Mouse (Mus musculus) CH12F3 (cell line): Measurements from ENCODE around the gene Lrrc4.

Experiments
- in situ Hi-C: fragments of 300-500 bp; cut with MboI; formaldehyde crosslinking; loops from 2 replicates; pipeline ENCODE4 v1.14.3; 2020; ENCODE audit warnings: low sequenced_read_pairs

The Lrrc4 gene

GRCm38 (mm10) chr6:28831011-28831853 is at the start of gene Lrrc4:
Lrrc4 (minus strand) TSS chr6:28831747.
- in situ Hi-C loops, result no loop called here

DNA sequence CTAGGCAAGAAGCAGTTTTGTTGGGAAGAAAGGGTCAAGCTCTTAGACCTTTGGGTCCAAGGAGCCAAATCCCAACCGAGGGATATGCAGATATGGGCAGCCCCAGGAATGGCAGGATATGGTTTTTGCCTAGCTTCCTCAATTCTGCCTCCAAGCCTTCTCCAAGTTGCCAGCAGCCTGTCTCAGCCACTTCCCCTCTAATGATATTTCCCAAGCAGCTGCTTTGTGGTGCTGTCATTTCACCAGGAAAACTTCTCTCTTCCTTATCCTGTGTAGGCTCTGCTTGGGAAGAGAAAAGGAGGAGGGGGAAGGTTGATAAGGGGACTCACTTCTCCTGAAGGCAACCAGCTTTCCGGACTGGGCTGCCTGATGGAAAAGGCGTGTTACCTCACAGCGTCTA is 49.4 kb upstream of the Lrrc4 start:
- in situ Hi-C loops, result loop anchor here (25.0 kb wide), 1 partner anchor 344 kb away; no protein-coding TSS in a partner anchor

DNA sequence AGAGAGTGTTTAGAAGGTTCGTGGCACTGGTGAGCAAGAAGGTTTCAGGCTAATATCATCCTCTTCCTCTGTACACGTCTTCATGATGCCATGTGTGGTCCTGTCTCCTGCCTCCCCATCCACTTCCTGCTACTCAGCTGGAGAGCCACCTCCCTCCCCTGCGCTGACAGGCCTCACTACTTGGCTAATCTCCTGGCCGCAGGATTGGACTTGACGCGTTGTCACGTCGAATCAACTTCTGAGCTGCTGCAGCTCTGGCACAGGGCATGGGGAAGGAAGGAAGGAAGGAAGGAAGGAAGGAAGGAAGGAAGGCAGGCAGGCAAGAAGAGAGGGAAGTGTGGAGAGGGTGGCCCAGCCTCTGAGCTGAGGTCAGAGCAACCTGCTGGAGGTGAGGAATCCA is 47.8 kb upstream of the Lrrc4 start:
- in situ Hi-C loops, result loop anchor here (25.0 kb wide), 1 partner anchor 342 kb away; no protein-coding TSS in a partner anchor

GRCm38 (mm10) chr6:28877945-28878666 is 46.6 kb upstream of the Lrrc4 start:
- in situ Hi-C loops, result loop anchor here (25.0 kb wide), 1 partner anchor 341 kb away; no protein-coding TSS in a partner anchor

- in situ Hi-C loops, result loop anchor here (25.0 kb wide), 1 partner anchor 339 kb away; no protein-coding TSS in a partner anchor
Observed at GRCm38 (mm10) chr6:28876492-28876891, 44.9 kb upstream of the Lrrc4 start.

GRCm38 (mm10) chr6:28875333-28875732 is 43.8 kb upstream of the Lrrc4 start:
- in situ Hi-C loops, result loop anchor here (25.0 kb wide), 1 partner anchor 338 kb away; no protein-coding TSS in a partner anchor

DNA sequence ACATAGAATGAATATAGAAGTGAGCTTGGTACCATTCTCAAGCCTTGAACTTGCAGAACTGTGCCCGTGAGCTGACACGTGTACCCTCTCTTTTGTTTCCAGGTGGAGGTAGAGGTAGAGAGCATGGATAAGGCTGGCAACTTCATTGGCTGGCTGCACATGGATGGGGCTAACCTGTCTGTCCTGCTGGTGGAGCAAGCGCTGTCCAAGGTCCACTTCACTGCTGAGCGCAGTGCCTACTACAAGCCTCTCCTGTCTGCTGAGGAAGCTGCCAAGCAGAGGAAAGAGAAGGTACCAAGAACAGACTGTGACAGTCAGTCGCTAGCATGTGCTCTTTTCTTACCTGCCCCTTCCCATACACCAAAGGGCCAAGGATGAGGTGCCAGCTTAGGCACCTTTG is 43.2 kb upstream of the Lrrc4 start:
- in situ Hi-C loops, result loop anchor here (25.0 kb wide), 1 partner anchor 337 kb away; no protein-coding TSS in a partner anchor

GRCm38 (mm10) chr6:28874053-28874452 is 42.5 kb upstream of the Lrrc4 start:
- in situ Hi-C loops, result no loop called here

DNA sequence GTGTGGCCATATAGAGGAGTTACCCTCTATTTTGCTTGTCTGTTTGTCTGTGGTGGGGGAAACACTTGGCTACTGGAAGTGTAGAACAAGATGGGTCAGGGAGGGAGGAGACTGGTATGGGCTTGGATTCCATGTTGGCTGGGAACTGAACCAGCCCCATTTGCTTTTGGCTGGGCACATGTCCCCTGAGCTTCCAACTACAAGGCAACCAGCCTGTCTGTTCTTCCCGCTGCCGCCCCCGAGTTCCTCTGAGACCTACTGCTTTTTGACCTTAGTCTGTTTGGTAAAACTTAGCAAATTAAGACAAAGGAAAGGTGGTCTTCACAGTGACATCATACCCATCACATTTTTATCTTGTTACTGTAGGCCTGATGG is 40.9 kb upstream of the Lrrc4 start:
- in situ Hi-C loops, result no loop called here

- in situ Hi-C loops, result no loop called here
Observed at GRCm38 (mm10) chr6:28871725-28872420, 40.3 kb upstream of the Lrrc4 start.

DNA sequence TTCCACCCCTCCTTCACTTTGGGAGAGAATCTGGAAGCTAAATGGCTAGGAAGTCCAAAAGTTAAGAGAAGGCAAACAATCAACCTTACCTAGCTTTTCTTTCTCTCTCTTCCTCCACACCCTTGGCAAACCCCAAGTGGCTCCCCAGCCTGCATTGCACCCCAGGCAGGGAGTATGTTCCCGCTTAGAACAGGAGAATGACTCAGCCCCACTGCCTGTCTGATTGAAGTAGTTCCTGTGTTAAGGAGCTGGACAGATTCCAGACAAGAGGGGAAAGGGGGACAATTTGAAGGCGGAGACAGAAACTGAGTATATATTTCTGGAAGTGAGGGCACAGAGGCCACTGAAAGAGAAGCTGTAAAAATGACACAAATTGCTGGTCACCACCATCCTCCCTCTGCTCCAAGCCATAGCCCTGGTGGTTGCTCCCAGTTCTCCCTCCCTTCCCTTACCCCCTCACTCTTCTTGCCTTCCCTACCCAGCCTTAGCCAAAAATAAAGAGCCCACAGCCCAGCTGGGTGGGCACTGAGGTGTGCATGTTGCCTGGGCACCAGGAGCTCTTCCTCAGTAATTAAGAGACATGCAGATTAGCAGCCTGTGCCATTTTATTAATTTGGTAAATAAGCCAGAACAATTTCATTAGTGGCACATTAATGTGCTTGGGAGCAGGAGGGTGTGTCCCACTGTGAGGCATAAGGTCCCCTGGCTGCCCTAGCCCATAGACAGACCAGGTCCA is 36.1 kb upstream of the Lrrc4 start:
- in situ Hi-C loops, result no loop called here

DNA sequence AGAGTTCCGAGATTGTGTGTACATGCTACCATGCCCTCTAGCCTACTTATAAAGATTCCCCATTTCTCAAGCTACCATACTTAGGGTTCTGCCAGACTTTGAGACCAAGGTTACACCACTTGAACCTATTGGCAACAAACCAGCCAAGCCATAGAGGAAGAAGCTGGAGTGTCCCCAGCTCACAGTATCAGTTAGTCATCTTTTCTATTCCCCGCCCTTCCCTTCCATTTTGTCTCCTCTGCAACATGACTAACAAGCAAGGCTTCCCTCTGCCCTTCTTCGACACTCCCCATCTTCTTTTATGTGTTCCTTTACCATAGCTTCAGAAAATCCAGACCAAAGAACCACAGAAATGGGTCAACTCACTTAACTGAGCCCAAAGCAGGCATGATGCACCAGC is 34.7 kb upstream of the Lrrc4 start:
- in situ Hi-C loops, result no loop called here

DNA sequence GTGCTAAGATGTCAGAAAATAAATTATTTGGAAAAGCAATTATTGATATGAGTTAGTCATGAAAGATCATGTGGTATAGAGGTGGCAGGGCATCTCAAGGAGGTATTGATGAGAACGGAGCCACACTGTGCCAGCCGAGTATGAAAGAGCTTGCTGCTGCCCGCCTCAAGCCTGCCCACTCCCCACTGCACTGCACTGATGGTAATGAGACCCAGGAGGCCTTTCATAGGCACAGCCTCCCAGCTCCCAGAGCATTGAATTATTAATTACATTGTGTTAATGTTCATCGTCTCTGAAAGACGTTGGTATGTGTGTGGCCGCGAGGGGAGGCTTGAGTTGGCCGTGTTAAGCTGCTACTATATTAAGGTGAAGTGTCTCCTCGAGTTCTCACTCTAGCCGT is 33.6 kb upstream of the Lrrc4 start:
- in situ Hi-C loops, result no loop called here

GRCm38 (mm10) chr6:28864684-28865083 is 33.1 kb upstream of the Lrrc4 start:
- in situ Hi-C loops, result no loop called here

GRCm38 (mm10) chr6:28862304-28862703 is 30.8 kb upstream of the Lrrc4 start:
- in situ Hi-C loops, result no loop called here

DNA sequence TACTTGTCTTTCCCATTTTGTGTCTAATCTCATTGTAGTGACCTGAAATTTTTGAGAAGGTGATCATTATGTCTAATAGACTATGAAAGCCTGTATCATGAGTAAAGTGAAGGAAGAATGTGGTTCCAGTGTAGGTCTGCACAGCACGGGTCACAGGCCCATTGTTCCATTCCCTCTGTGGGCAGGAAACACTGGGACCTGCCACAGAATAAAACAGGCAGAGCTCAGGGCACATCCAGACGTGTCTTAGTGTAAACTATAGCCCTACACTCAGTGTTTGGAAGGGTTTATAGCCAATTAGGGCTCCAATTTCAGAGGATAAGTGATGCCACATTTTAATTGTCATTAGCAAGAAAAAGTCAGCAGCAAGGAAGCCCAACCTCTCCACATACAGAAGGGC is 29.4 kb upstream of the Lrrc4 start:
- in situ Hi-C loops, result no loop called here

DNA sequence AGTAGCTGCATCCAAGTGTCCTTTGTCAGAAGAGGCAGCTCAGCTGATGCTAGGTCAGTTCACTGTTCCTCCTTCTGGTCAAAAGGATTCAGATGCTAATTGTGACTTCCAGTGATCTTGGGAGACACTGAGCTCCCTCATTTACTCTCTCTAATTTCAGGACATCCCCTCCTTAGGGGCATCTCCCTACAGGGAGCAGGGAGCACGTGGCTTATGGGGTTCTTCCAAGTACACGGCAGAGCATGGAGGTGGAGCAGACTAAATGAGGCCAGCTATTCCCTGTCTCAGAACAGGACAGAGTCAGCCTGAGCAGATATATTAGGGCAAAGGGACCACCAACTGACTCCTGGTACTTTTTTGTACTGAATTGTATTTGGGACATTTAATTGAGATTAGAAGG is 28.9 kb upstream of the Lrrc4 start:
- in situ Hi-C loops, result no loop called here

DNA sequence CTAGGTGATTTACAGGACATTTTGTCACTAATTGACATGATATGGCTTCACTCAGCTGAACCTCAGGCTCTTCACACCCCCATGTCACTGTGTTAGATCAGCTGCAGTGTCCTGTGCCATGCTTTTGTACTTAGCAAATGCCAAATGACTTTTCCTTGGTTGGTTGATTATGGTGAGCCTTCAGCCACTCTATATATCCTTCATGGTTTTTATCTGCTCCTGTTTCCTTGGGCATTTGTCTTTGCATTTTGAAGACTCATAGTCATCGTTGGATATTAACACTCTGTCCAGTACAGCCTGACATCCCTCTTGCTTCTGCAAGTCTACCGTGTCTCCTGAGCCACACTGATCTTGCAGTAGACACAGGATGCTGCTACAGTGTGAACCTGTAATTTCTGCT is 27.5 kb upstream of the Lrrc4 start:
- in situ Hi-C loops, result no loop called here

DNA sequence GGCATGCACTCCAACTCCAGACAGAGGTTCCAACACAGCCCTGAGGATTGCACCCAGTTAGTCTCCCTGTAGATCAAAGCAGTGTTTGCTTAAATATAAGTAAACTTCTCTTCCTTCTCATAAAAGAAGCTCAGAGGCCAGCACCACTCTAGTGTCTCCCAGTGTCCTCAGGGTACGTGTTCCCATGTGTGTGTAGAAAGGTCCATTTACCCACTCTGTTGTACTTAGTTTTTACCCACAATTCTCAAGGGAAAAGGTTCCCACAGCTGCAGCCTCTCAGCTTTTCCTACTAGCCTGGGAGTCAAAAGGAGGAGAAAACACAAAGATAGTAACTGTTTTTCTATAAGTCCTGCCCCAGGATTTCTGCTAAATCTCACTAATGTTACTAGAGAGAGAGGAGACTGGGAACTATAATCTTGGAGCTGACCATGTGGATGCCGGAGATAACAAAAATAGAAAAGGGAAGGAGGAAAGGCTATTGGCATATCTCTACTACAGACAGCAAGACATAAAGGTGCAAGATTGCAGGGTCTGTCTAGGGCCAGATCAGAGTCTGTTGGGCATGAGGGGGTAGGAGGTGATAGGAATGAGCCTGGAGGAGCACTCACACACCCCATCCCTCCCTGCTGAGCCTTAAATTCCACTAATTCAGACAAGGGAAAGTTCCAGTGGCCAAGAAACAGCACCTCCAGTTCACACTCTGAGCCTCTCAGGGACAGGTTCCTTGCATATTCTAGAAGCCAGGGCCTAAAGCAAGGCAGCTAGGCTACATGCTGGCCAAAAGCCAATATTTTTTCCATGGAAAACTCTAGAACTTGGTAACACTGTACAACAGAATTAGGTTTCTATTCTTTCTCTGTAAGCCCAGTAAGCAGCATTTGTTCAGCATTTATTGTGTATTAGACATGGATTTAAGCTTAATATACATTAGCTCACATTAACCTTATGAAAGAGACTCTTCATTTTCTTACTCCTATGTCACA is 25.9 kb upstream of the Lrrc4 start:
- in situ Hi-C loops, result no loop called here
